Mouse (Mus musculus): ENCODE data around the gene Vopp1. TPM values are rescaled to one million over a fixed set of nuclear protein-coding genes. Genes with fewer than 3 reads are reported as not detected.

Gene Vopp1
- polyA plus RNA-seq, 1 experiment from 2014 or later, result 91.4 TPM

GRCm38 (mm10) chr6:57743333-57743732, 81.6 kb downstream of the Vopp1 start:
- H3K9ac ChIP-seq (replicated peaks; ENCODE audit: low read depth, low read length), result no peak overlapping the region
- no peaks in the 10 kb centered on the region for H3K36me3 ChIP-seq (ENCODE audit: control insufficient read depth, insufficient read depth, low read length)
- no peak overlapping the region for H3K4me2 ChIP-seq (ENCODE audit: low read depth, low read length)
- no peaks in the 10 kb centered on the region for H3K27me3 ChIP-seq (ENCODE audit: control insufficient read depth, insufficient read depth, low read length)
- H3K4me1 ChIP-seq (ENCODE audit: control insufficient read depth, insufficient read depth, low read length), result no peaks in the 10 kb centered on the region
- H3K27ac ChIP-seq (ENCODE audit: low read depth, low read length), result no peak overlapping the region
- no peak overlapping the region for H3K4me3 ChIP-seq (ENCODE audit: low read depth, low read length)
- peak; percentile 50; the same call in 1 of the 2 replicates for ATAC-seq (ENCODE audit: low read depth)
- WGBS, result 84% methylated on average over 2 of the region's 2 CpGs
- H3K9me3 ChIP-seq (ENCODE audit: control insufficient read depth, low read length), result no peaks in the 10 kb centered on the region

GRCm38 (mm10) chr6:57742749-57743148, 82.2 kb downstream of the Vopp1 start:
- no peak for ATAC-seq (ENCODE audit: low read depth)
- Histone ChIP-seq H3K27me3 (ENCODE audit: control insufficient read depth, insufficient read depth, low read length) (no peaks in the 10 kb centered on the region), H3K27ac (ENCODE audit: low read depth, low read length) (no peak overlapping the region), H3K36me3 (ENCODE audit: control insufficient read depth, insufficient read depth, low read length) (no peaks in the 10 kb centered on the region), H3K9ac (replicated peaks; ENCODE audit: low read depth, low read length) (no peak overlapping the region), H3K4me1 (ENCODE audit: control insufficient read depth, insufficient read depth, low read length) (no peaks in the 10 kb centered on the region), H3K4me3 (ENCODE audit: low read depth, low read length) (no peak overlapping the region), H3K9me3 (ENCODE audit: control insufficient read depth, low read length) (no peaks in the 10 kb centered on the region), H3K4me2 (ENCODE audit: low read depth, low read length) (no peak overlapping the region)
- WGBS, result 95% methylated on average over 1 of the region's 1 CpGs

DNA sequence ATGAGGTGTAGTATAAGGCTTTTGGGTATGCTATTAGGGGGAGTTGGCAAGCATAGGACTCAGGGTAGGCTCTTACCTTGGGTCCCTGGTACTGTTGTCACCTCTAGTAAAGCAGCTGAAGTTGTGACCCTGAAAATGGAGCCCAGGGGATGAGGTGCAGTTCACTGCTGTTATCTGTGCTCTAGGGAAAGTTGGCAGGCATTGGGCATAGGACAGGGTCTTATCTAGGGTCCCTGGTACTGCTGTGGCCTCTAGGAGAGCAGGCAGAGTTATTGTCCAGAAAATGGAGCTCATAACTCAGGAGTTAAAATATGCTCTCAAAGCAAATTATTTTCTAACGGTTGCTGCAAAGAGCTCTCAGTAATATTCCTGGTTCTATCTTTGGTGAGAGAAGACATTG, 103.6 kb downstream of the Vopp1 start:
- WGBS, result 96% methylated on average over 1 of the region's 1 CpGs

DNA sequence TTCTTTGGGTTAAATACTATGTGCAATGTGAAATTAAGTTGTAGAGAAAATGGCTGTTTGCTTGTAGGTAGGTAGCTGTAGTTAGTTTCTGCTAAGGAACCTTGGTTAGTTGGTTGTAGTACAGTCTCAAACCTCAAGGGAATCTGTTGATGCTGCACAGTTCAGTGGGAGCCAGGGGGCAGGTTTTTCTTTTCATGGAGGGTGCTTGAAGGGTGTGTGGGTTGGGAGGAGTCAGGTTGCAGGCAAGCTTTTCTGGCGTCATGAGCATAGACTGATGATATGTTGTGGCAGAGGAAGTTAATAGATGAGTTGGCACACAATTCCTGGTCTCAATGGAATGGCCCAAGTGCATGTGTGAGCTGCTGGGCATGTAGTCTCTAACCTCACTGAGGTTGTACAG, 113.2 kb downstream of the Vopp1 start:
- no peaks in the 10 kb centered on the region for H3K9me3 ChIP-seq (ENCODE audit: control insufficient read depth, low read length)
- H3K27me3 ChIP-seq (ENCODE audit: control insufficient read depth, insufficient read depth, low read length), result no peaks in the 10 kb centered on the region
- no peak for ATAC-seq (ENCODE audit: low read depth)
- H3K4me3 ChIP-seq (ENCODE audit: low read depth, low read length), result no peak overlapping the region
- H3K4me2 ChIP-seq (ENCODE audit: low read depth, low read length), result no peak overlapping the region
- no peak overlapping the region for H3K27ac ChIP-seq (ENCODE audit: low read depth, low read length)
- H3K9ac ChIP-seq (replicated peaks; ENCODE audit: low read depth, low read length), result no peak overlapping the region
- no peaks in the 10 kb centered on the region for H3K36me3 ChIP-seq (ENCODE audit: control insufficient read depth, insufficient read depth, low read length)
- 39% methylated on average over 1 of the region's 1 CpGs for WGBS
- H3K4me1 ChIP-seq (ENCODE audit: control insufficient read depth, insufficient read depth, low read length), result no peaks in the 10 kb centered on the region

More for the DNA sequence above, 103.6 kb downstream of the Vopp1 start:
- H3K27me3 ChIP-seq (ENCODE audit: control insufficient read depth, insufficient read depth, low read length), result no peaks in the 10 kb centered on the region
- peaks cover 8% of the 10 kb centered on the region; the same call in 1 of the 2 replicates for H3K36me3 ChIP-seq (ENCODE audit: control insufficient read depth, insufficient read depth, low read length)
- no peak overlapping the region for H3K9ac ChIP-seq (replicated peaks; ENCODE audit: low read depth, low read length)
- H3K4me3 ChIP-seq (ENCODE audit: low read depth, low read length), result no peak overlapping the region
- no peaks in the 10 kb centered on the region for H3K9me3 ChIP-seq (ENCODE audit: control insufficient read depth, low read length)
- no peak overlapping the region for H3K4me2 ChIP-seq (ENCODE audit: low read depth, low read length)
- no peak for ATAC-seq (ENCODE audit: low read depth)
- no peaks in the 10 kb centered on the region for H3K4me1 ChIP-seq (ENCODE audit: control insufficient read depth, insufficient read depth, low read length)
- no peak overlapping the region for H3K27ac ChIP-seq (ENCODE audit: low read depth, low read length)

GRCm38 (mm10) chr6:57706721-57707120, 118.2 kb downstream of the Vopp1 start:
- 80% methylated on average over 1 of the region's 1 CpGs for whole genome bisulfite sequencing
- Histone ChIP-seq H3K36me3 (ENCODE audit: control insufficient read depth, insufficient read depth, low read length) (no peaks in the 10 kb centered on the region), H3K4me1 (ENCODE audit: control insufficient read depth, insufficient read depth, low read length) (peaks cover 6% of the 10 kb centered on the region), H3K9me3 (ENCODE audit: control insufficient read depth, low read length) (no peaks in the 10 kb centered on the region), H3K4me2 (ENCODE audit: low read depth, low read length) (no peak overlapping the region), H3K27ac (ENCODE audit: low read depth, low read length) (no peak overlapping the region), H3K9ac (replicated peaks; ENCODE audit: low read depth, low read length) (no peak overlapping the region), H3K4me3 (ENCODE audit: low read depth, low read length) (no peak overlapping the region), H3K27me3 (ENCODE audit: control insufficient read depth, insufficient read depth, low read length) (no peaks in the 10 kb centered on the region)
- no peak for ATAC-seq (ENCODE audit: low read depth)

- H3K9me3 ChIP-seq (ENCODE audit: control insufficient read depth, low read length), result no peaks in the 10 kb centered on the region
- H3K27ac ChIP-seq (ENCODE audit: low read depth, low read length), result peak overlapping the region; percentile 100
- peaks cover 12% of the 10 kb centered on the region for H3K4me1 ChIP-seq (ENCODE audit: control insufficient read depth, insufficient read depth, low read length)
- no peaks in the 10 kb centered on the region for H3K27me3 ChIP-seq (ENCODE audit: control insufficient read depth, insufficient read depth, low read length)
- WGBS, result 25% methylated on average over 2 of the region's 2 CpGs
- peak overlapping the region; percentile 83 for H3K4me2 ChIP-seq (ENCODE audit: low read depth, low read length)
- peak overlapping the region; percentile 82 for H3K4me3 ChIP-seq (ENCODE audit: low read depth, low read length)
- peak; percentile 33 for ATAC-seq (ENCODE audit: low read depth)
- H3K9ac ChIP-seq (replicated peaks; ENCODE audit: low read depth, low read length), result peak overlapping the region; percentile 96
- H3K36me3 ChIP-seq (ENCODE audit: control insufficient read depth, insufficient read depth, low read length), result no peaks in the 10 kb centered on the region
These were observed 121.3 kb downstream of the Vopp1 start for GRCm38 (mm10) chr6:57703703-57704102.

DNA sequence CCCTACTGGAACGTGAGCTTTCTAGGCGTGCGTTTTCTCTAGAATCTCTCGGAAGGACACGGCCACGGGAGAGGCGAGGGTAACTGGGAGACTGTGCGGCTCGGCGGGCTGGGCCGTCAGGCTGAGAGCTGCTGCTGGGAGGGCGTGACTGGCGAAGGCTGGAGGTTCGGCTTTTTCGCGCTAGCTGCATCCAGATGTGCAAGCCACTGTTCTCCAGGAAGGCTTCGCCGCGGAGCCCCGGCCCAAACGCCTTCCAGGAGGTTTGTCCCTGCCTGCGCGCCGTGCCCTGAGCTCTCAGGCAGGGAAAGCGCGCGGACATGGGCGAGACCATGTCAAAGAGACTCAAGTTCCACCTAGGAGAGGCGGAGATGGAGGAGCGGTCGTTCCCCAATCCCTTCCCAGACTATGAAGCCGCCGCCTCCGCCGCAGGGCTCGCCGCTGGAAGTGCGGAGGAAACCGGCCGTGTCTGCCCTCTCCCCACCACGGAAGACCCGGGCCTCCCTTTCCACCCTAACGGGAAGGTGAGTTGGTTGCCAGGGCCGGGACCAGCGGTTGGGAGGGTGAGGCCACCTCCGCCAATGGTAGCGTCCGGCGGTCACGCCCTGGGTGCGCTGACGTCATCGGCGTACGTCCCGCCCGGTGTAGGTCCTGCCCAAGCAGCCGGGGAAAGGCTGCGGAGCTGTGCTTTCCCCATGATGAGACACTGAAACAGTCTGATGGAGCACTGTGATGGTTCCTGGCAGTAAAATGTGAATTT, 122.0 kb downstream of the Vopp1 start:
- H3K36me3 ChIP-seq (ENCODE audit: control insufficient read depth, insufficient read depth, low read length), result no peaks in the 10 kb centered on the region
- no peaks in the 10 kb centered on the region for H3K27me3 ChIP-seq (ENCODE audit: control insufficient read depth, insufficient read depth, low read length)
- no peaks in the 10 kb centered on the region for H3K9me3 ChIP-seq (ENCODE audit: control insufficient read depth, low read length)
- H3K9ac ChIP-seq (replicated peaks; ENCODE audit: low read depth, low read length), result peak overlapping the region; percentile 96
- peak overlapping the region; percentile 100 for H3K27ac ChIP-seq (ENCODE audit: low read depth, low read length)
- peaks cover 12% of the 10 kb centered on the region for H3K4me1 ChIP-seq (ENCODE audit: control insufficient read depth, insufficient read depth, low read length)
- H3K4me3 ChIP-seq (ENCODE audit: low read depth, low read length), result peak overlapping the region; percentile 82
- peak; percentile 98 for ATAC-seq (ENCODE audit: low read depth)
- H3K4me2 ChIP-seq (ENCODE audit: low read depth, low read length), result peak overlapping the region; percentile 83
- WGBS, result under 1% methylated on average over 58 of the region's 59 CpGs

DNA sequence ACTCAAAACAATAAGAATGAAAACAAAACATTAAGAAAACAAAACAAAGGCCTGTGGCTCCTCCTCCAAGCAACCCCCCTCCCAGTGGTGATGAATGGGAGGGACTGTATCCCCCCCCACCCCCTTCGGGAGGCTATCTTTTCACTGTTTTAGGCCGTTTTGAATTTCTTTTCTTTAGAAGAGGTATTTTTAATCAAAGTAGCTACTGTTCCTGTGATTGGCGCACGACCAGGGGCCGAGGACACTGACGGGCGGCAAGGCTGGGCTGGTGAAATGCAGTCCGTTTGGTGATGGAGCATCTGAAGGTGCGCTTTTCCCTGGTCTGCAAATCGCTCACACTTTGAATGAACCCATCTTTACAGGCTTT, 122.6 kb downstream of the Vopp1 start, which contains the start of gene Lancl2:
Gene Lancl2 (plus strand): TSS at position 165 of the 367 bp plus-strand sequence.
- H3K9ac ChIP-seq (replicated peaks; ENCODE audit: low read depth, low read length), result peak within 1 kb of the TSS; percentile 96
- no peaks in the 10 kb centered on the region for H3K9me3 ChIP-seq (ENCODE audit: control insufficient read depth, low read length)
- H3K4me2 ChIP-seq (ENCODE audit: low read depth, low read length), result peak within 1 kb of the TSS; percentile 83
- peak; percentile 19; the same call in 1 of the 2 replicates for ATAC-seq (ENCODE audit: low read depth)
- no peaks in the 10 kb centered on the region for H3K36me3 ChIP-seq (ENCODE audit: control insufficient read depth, insufficient read depth, low read length)
- peaks cover 12% of the 10 kb centered on the region for H3K4me1 ChIP-seq (ENCODE audit: control insufficient read depth, insufficient read depth, low read length)
- under 1% methylated on average over 10 of the region's 10 CpGs for WGBS
- no peaks in the 10 kb centered on the region for H3K27me3 ChIP-seq (ENCODE audit: control insufficient read depth, insufficient read depth, low read length)
- H3K4me3 ChIP-seq (ENCODE audit: low read depth, low read length), result peak within 1 kb of the TSS; percentile 82
- H3K27ac ChIP-seq (ENCODE audit: low read depth, low read length), result peak within 1 kb of the TSS; percentile 100

GRCm38 (mm10) chr6:57701686-57702085, 123.3 kb downstream of the Vopp1 start:
- peak overlapping the region; percentile 82 for H3K4me3 ChIP-seq (ENCODE audit: low read depth, low read length)
- no peak for ATAC-seq (ENCODE audit: low read depth)
- WGBS, result 54% methylated on average over 4 of the region's 4 CpGs

More at GRCm38 (mm10) chr6:57701686-57702085, 123.3 kb downstream of the Vopp1 start:
- no peaks in the 10 kb centered on the region for H3K27me3 ChIP-seq (ENCODE audit: control insufficient read depth, insufficient read depth, low read length)
- H3K4me2 ChIP-seq (ENCODE audit: low read depth, low read length), result peak overlapping the region; percentile 83
- no peaks in the 10 kb centered on the region for H3K36me3 ChIP-seq (ENCODE audit: control insufficient read depth, insufficient read depth, low read length)
- peak overlapping the region; percentile 96 for H3K9ac ChIP-seq (replicated peaks; ENCODE audit: low read depth, low read length)
- H3K27ac ChIP-seq (ENCODE audit: low read depth, low read length), result peak overlapping the region; percentile 100
- no peaks in the 10 kb centered on the region for H3K9me3 ChIP-seq (ENCODE audit: control insufficient read depth, low read length)
- H3K4me1 ChIP-seq (ENCODE audit: control insufficient read depth, insufficient read depth, low read length), result peaks cover 12% of the 10 kb centered on the region
